Mouse (Mus musculus): ENCODE measurements around the gene Gm44596. TPM values are rescaled to one million over a fixed set of nuclear protein-coding genes. Genes with fewer than 3 reads are reported as not detected.
A peak's percentile ranks its signal among the peaks of the same experiment; 100 is the strongest.

The Gm44596 gene
- polyA plus RNA-seq, 1 experiment from 2014 or later: not detected

DNA sequence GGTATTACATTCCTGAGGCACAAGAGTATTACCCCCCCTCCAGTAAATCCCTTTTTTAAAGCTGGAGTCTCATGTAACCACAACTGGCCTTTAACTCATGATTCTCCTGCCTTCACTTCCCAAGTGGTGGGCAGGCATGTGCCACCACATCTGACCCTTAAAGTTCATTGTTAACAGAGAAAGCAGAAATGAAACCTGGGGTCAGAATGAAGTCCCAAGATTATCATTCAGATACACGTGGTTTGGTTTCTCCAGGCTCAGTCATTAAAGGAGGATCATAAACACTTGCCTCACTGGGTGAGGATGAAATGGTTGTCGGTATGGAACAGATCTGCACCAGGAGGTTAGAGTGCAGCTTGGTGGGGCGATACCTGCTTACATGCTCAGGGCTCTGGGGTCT lies 6.0 kb downstream of the Gm44596 start:
- H3K27ac ChIP-seq (ENCODE audit: low read depth): no peak overlapping the region
- DNase-seq (no peak), ATAC-seq (ENCODE audit: insufficient read depth) (no peak)
- no peak overlapping the region for H3K4me3 ChIP-seq (ENCODE audit: low read depth, low read length)
- no peak overlapping the region for H3K9ac ChIP-seq
- no peak for TF ChIP-seq CTCF (IDR thresholded peaks at IDR 0.05; ENCODE audit: low read depth)
- peaks cover 9% of the 10 kb centered on the region for H3K36me3 ChIP-seq (ENCODE audit: insufficient read depth)
- no peak overlapping the region for H3K4me2 ChIP-seq
- no peaks in the 10 kb centered on the region for H3K27me3 ChIP-seq (ENCODE audit: insufficient read depth, low read length)
- 64% methylated on average over 3 of the region's 3 CpGs for WGBS
- no peaks in the 10 kb centered on the region for H3K4me1 ChIP-seq (ENCODE audit: insufficient read depth)
- no peaks in the 10 kb centered on the region for H3K9me3 ChIP-seq (ENCODE audit: low read depth, low read length)

DNA sequence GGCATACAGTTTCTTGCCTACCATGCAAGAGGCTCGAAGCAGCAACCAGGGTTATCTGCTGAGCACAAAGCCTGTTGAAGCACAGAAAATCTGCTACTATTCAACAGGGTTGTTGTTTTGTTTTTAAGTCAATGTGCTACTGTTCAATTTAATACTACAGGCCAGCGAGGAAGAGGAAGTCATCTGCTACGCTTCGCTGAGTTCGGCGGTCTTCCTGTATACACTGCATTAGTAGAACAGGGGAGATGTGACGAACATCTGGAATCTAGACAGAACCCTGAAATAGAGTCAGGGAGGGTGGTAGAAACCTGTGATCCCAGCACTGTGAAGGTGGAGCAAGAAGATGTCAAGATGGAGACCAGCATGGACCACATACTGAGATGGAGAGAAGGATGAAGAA lies 8.4 kb downstream of the Gm44596 start:
- H3K4me2 ChIP-seq: no peak overlapping the region
- H3K27me3 ChIP-seq (ENCODE audit: insufficient read depth, low read length): no peaks in the 10 kb centered on the region
- 68% methylated on average over 7 of the region's 7 CpGs for WGBS
- H3K4me1 ChIP-seq (ENCODE audit: insufficient read depth): no peaks in the 10 kb centered on the region
- ATAC-seq (ENCODE audit: insufficient read depth) (no peak), DNase-seq (no peak)
- H3K9ac ChIP-seq: no peak overlapping the region
- no peak for TF ChIP-seq CTCF (IDR thresholded peaks at IDR 0.05; ENCODE audit: low read depth)
- H3K4me3 ChIP-seq (ENCODE audit: low read depth, low read length): no peak overlapping the region
- H3K9me3 ChIP-seq (ENCODE audit: low read depth, low read length): no peaks in the 10 kb centered on the region
- no peak overlapping the region for H3K27ac ChIP-seq (ENCODE audit: low read depth)
- no peaks in the 10 kb centered on the region for H3K36me3 ChIP-seq (ENCODE audit: insufficient read depth)

DNA sequence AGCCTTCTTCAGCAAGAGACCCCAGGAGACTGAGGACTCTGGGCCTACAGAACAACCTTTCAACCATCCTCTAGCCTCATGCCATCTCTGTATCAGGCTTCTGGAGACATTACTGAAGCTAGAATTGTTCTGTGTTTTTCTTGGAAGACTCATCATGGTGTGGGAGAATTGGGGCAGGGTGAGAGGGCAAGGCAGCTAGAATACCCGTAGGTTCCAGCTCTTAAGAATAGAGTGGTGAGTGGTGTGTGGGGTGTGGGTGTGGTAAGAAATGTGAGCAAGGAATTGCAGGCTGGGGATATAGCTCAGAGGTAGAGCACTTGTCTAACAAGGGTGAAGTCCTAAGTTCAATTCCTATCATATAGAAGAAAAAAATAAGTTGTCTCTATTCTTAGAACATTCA lies 9.7 kb downstream of the Gm44596 start:
- no peak overlapping the region for H3K4me2 ChIP-seq
- no peak overlapping the region for H3K9ac ChIP-seq
- TF ChIP-seq CTCF (IDR thresholded peaks at IDR 0.05; ENCODE audit: low read depth): no peak
- no peak for DNase-seq
- no peak for ATAC-seq (ENCODE audit: insufficient read depth)
- no peaks in the 10 kb centered on the region for H3K27me3 ChIP-seq (ENCODE audit: insufficient read depth, low read length)
- WGBS: 68% methylated on average over 1 of the region's 1 CpGs
- no peak overlapping the region for H3K4me3 ChIP-seq (ENCODE audit: low read depth, low read length)
- no peak overlapping the region for H3K27ac ChIP-seq (ENCODE audit: low read depth)
- no peaks in the 10 kb centered on the region for H3K4me1 ChIP-seq (ENCODE audit: insufficient read depth)
- H3K36me3 ChIP-seq (ENCODE audit: insufficient read depth): no peaks in the 10 kb centered on the region
- H3K9me3 ChIP-seq (ENCODE audit: low read depth, low read length): no peaks in the 10 kb centered on the region

DNA sequence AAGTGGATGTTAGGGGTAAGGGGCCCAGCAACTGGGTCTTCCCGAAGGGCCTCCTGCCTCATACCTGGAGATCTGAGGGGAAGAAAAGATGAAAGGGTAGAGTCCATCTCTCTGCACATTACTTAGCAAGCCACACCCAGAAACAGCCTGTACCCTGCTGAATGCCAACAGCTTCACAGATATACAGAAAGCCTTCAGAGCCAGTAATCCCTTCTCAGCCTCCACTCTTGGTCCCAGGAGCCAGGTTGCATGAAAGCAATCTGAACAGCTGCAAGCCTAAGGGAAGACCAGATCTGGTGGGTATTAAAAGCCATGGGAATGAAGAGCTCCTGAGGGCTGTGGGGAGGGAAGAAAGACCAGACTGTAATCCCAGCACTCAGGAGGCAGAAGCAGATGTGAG lies 13.9 kb downstream of the Gm44596 start:
- no peak overlapping the region for H3K4me2 ChIP-seq
- no peaks in the 10 kb centered on the region for H3K27me3 ChIP-seq (ENCODE audit: insufficient read depth, low read length)
- H3K9me3 ChIP-seq (ENCODE audit: low read depth, low read length): no peaks in the 10 kb centered on the region
- TF ChIP-seq CTCF (IDR thresholded peaks at IDR 0.05; ENCODE audit: low read depth): no peak
- ATAC-seq (ENCODE audit: insufficient read depth): no peak
- H3K4me3 ChIP-seq (ENCODE audit: low read depth, low read length): no peak overlapping the region
- H3K27ac ChIP-seq (ENCODE audit: low read depth): no peak overlapping the region
- 84% methylated on average over 1 of the region's 1 CpGs for WGBS
- no peak overlapping the region for H3K9ac ChIP-seq
- no peaks in the 10 kb centered on the region for H3K4me1 ChIP-seq (ENCODE audit: insufficient read depth)
- no peak for DNase-seq
- no peaks in the 10 kb centered on the region for H3K36me3 ChIP-seq (ENCODE audit: insufficient read depth)

DNA sequence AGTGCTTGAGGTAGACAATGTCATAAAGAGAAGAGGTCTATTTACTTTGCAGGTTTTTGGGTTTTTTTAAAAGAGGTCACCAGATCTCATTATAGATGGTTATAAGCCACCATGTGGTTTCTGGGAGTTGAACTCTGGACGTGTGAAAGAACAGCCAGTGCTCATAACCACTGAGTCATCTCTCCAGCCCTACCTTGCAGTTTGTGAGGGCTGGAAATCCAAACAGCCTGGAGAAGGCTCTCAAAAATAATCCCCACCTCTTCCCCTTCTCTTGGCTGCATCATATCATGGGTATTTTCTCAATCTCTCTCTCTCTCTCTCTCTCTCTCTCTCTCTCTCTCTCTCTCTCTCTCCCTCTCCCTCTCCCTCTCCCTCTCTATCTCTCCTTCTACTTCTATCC lies 15.4 kb downstream of the Gm44596 start:
- no peak for ATAC-seq (ENCODE audit: insufficient read depth)
- DNase-seq: no peak
- WGBS: 50% methylated on average over 1 of the region's 1 CpGs
- Histone ChIP-seq H3K9ac (no peak overlapping the region), H3K4me3 (ENCODE audit: low read depth, low read length) (no peak overlapping the region), H3K4me2 (no peak overlapping the region), H3K27ac (ENCODE audit: low read depth) (no peak overlapping the region), H3K27me3 (ENCODE audit: insufficient read depth, low read length) (no peaks in the 10 kb centered on the region), H3K4me1 (ENCODE audit: insufficient read depth) (no peaks in the 10 kb centered on the region), H3K36me3 (ENCODE audit: insufficient read depth) (no peaks in the 10 kb centered on the region), H3K9me3 (ENCODE audit: low read depth, low read length) (no peaks in the 10 kb centered on the region)
- no peak for TF ChIP-seq CTCF (IDR thresholded peaks at IDR 0.05; ENCODE audit: low read depth)

DNA sequence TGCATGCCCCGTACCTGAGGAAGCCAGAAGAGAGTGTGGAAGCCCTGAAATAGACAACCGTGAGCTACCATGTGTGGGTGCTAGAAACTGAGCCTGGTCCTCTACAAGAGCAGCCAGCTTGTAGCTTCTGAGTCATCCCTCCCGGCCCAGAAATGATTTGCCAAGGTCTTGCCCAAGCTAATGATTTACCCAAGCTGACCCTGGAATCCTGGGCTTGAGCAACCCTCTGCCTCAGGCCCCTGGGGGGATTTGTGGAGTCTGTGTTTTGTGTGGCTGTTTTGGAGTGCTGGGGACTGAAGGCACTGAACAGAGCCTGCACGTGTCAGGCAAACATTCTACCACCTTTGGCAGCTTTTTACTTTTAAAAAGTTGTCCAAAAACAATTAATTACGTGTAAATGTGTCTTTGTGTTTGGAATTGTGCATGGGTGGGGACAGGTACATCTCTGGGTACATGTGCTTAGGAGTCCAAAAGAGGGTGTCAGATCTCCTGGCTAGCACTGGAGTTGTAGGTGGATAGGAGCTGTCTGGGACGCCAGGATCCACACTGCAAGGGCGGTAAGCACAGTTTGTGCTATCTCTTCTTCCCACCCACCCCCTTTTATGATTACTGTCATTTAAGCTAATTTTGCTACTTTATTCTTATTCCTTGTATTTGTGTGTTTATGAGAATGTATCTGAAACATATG lies 22.4 kb downstream of the Gm44596 start:
- no peak overlapping the region for H3K4me3 ChIP-seq (ENCODE audit: low read depth, low read length)
- H3K27me3 ChIP-seq (ENCODE audit: insufficient read depth, low read length): no peaks in the 10 kb centered on the region
- H3K27ac ChIP-seq (ENCODE audit: low read depth): no peak overlapping the region
- no peaks in the 10 kb centered on the region for H3K9me3 ChIP-seq (ENCODE audit: low read depth, low read length)
- H3K4me1 ChIP-seq (ENCODE audit: insufficient read depth): no peaks in the 10 kb centered on the region
- H3K9ac ChIP-seq: no peak overlapping the region
- no peak for DNase-seq
- WGBS: 71% methylated on average over 7 of the region's 7 CpGs
- ATAC-seq (ENCODE audit: insufficient read depth): no peak
- H3K4me2 ChIP-seq: no peak overlapping the region
- no peak for TF ChIP-seq CTCF (IDR thresholded peaks at IDR 0.05; ENCODE audit: low read depth)
- H3K36me3 ChIP-seq (ENCODE audit: insufficient read depth): no peaks in the 10 kb centered on the region

DNA sequence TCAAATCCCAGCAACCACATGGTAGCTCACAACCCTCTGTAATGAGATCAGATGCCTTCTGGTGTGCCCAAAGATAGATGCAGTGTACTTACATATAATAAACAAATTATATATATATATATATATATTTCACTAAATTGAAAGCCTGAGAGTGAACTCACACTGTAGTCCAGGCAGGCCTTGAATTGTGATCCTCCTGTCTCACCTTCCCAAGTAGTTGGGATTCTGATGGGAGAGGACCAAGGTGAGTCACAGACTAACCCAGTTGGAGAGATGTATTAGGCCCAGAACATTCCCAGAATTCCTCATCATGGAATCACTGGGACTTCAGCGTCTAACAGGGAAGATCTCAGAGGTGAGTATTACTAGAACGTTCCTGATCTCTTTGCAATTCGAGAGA lies 23.7 kb downstream of the Gm44596 start, which contains the start of gene Nrip2:
Nrip2 (plus strand) TSS at position 301 of the 400 bp plus-strand sequence.
- Histone ChIP-seq H3K27me3 (ENCODE audit: insufficient read depth, low read length) (no peaks in the 10 kb centered on the region), H3K4me3 (ENCODE audit: low read depth, low read length) (peak within 1 kb of the TSS; percentile 22), H3K9ac (peak within 1 kb of the TSS; percentile 21), H3K27ac (ENCODE audit: low read depth) (peak within 1 kb of the TSS; percentile 3; the same call in 1 of the 2 replicates), H3K9me3 (ENCODE audit: low read depth, low read length) (no peaks in the 10 kb centered on the region), H3K4me2 (peak within 1 kb of the TSS; percentile 61), H3K4me1 (ENCODE audit: insufficient read depth) (no peaks in the 10 kb centered on the region), H3K36me3 (ENCODE audit: insufficient read depth) (no peaks in the 10 kb centered on the region)
- 60% methylated on average over 3 of the region's 3 CpGs for WGBS
- TF ChIP-seq CTCF (IDR thresholded peaks at IDR 0.05; ENCODE audit: low read depth): no peak
- DNase-seq: no peak
- ATAC-seq (ENCODE audit: insufficient read depth): no peak
